Mouse (Mus musculus) kidney, adult 2 months (tissue): ENCODE data around the gene Leo1. TPM values are rescaled to one million over a fixed set of nuclear protein-coding genes. Genes with fewer than 3 reads are reported as not detected.

Source experiments
- DNase-seq: peaks from one replicate; pipeline ENCODE4 v3.0.0; 2021
- H3K27ac ChIP-seq: fragments of 200-500 bp; 2 replicates; pipeline ENCODE4 v1.5.1; 2012; ENCODE audit warnings: low read depth, low read length, control low read depth, inconsistent platforms; ENCODE audit not compliant: insufficient read depth
- H3K27me3 ChIP-seq: fragments of 200-500 bp; replicated peaks from 2 replicates; pipeline ENCODE4 v1.6.1; 2012; ENCODE audit warnings: mild to moderate bottlenecking, moderate library complexity, low read length, inconsistent platforms; ENCODE audit not compliant: control insufficient read depth, insufficient read depth
- H3K36me3 ChIP-seq: fragments of 200-500 bp; 2 replicates; pipeline ENCODE4 v1.6.1; 2012; ENCODE audit warnings: mild to moderate bottlenecking, moderate library complexity, low read length, inconsistent platforms; ENCODE audit not compliant: control insufficient read depth, insufficient read depth
- H3K4me1 ChIP-seq: fragments of 200-500 bp; 2 replicates; pipeline ENCODE4 v1.6.1; 2011; ENCODE audit warnings: low read length; ENCODE audit not compliant: control insufficient read depth, insufficient read depth
- H3K4me3 ChIP-seq: fragments of 200-500 bp; 2 replicates; pipeline ENCODE4 v1.5.1; 2011; ENCODE audit warnings: mild to moderate bottlenecking, low read depth, low read length, control low read depth; ENCODE audit not compliant: insufficient read depth
- CTCF ChIP-seq: fragments of 200-500 bp; conservative IDR thresholded peaks from 2 replicates; pipeline ENCODE4 v1.5.1; 2011; ENCODE audit warnings: low read depth, mild to moderate bottlenecking, control low read depth, low read length, moderate library complexity, mixed read lengths; ENCODE audit not compliant: insufficient read depth, insufficient read length
- POLR2A ChIP-seq: fragments of 200-500 bp; IDR thresholded peaks from one replicate; pipeline ENCODE4 v1.6.1; 2011; ENCODE audit warnings: low read depth, low read length, control low read depth
- WGBS: fragments of 180-500 bp; shearing (Covaris S2); methylation state at CpG from one replicate; pipeline ENCODE4 v1.1.7; 2018; 5-methylcytosine and 5-hydroxymethylcytosine counted together
- polyA plus RNA-seq: library from polyadenylated mRNA; depleted of rRNA; stranded (reverse); fragments of >200 nt; gene quantifications from 2 replicates; pipeline ENCODE4 v1.2.3, GENCODE M21; 2012

The Leo1 gene
- polyA plus RNA-seq, 1 experiment: 3.3 TPM

- DNase-seq: no peak
- Histone ChIP-seq H3K4me1 (peaks cover 2% of the 10 kb centered on the region; the same call in 1 of the 2 replicates), H3K27me3 (no peaks in the 10 kb centered on the region), H3K4me3 (no peak overlapping the region), H3K36me3 (no peaks in the 10 kb centered on the region), H3K27ac (no peak overlapping the region)
- 89% methylated on average over 5 of the region's 5 CpGs for WGBS
- no peak for TF ChIP-seq POLR2A
- no peak for TF ChIP-seq CTCF
Observed at GRCm38 (mm10) chr9:75413206-75413605, 28.1 kb upstream of the Leo1 start.

GRCm38 (mm10) chr9:75414204-75414603, 27.1 kb upstream of the Leo1 start:
- no peak for TF ChIP-seq POLR2A
- Histone ChIP-seq H3K27ac (no peak overlapping the region), H3K4me3 (no peak overlapping the region), H3K27me3 (no peaks in the 10 kb centered on the region), H3K36me3 (no peaks in the 10 kb centered on the region), H3K4me1 (no peaks in the 10 kb centered on the region; the same call in 1 of the 2 replicates)
- no peak for DNase-seq
- 40% methylated on average over 5 of the region's 5 CpGs for WGBS

GRCm38 (mm10) chr9:75422251-75422691, 19.1 kb upstream of the Leo1 start:
- Histone ChIP-seq H3K27ac (no peak overlapping the region), H3K4me3 (no peak overlapping the region), H3K4me1 (no peaks in the 10 kb centered on the region), H3K27me3 (no peaks in the 10 kb centered on the region), H3K36me3 (no peaks in the 10 kb centered on the region)
- 96% methylated on average over 3 of the region's 3 CpGs for WGBS
- no peak for DNase-seq
- TF ChIP-seq CTCF (no peak), POLR2A (no peak)

- TF ChIP-seq CTCF: no peak
- TF ChIP-seq POLR2A: no peak
- 52% methylated on average over 5 of the region's 5 CpGs for WGBS
- no peak overlapping the region for H3K27ac ChIP-seq
- H3K4me3 ChIP-seq: no peak overlapping the region
- peak; percentile 26 for DNase-seq
- H3K27me3 ChIP-seq: no peaks in the 10 kb centered on the region
- no peaks in the 10 kb centered on the region for H3K36me3 ChIP-seq
- H3K4me1 ChIP-seq: no peaks in the 10 kb centered on the region
Observed at GRCm38 (mm10) chr9:75423683-75424082, 17.6 kb upstream of the Leo1 start.

GRCm38 (mm10) chr9:75424358-75425150, 16.8 kb upstream of the Leo1 start:
- no peaks in the 10 kb centered on the region for H3K27me3 ChIP-seq
- no peaks in the 10 kb centered on the region for H3K36me3 ChIP-seq
- no peak for TF ChIP-seq POLR2A
- no peak for TF ChIP-seq CTCF
- WGBS: 61% methylated on average over 6 of the region's 6 CpGs
- no peak overlapping the region for H3K27ac ChIP-seq
- H3K4me3 ChIP-seq: no peak overlapping the region
- peak; percentile 14 for DNase-seq
- no peaks in the 10 kb centered on the region for H3K4me1 ChIP-seq

GRCm38 (mm10) chr9:75425796-75426391, 15.4 kb upstream of the Leo1 start:
- WGBS: 67% methylated on average over 7 of the region's 7 CpGs
- DNase-seq: peak; percentile 34
- no peaks in the 10 kb centered on the region for H3K4me1 ChIP-seq
- H3K4me3 ChIP-seq: no peak overlapping the region
- no peak overlapping the region for H3K27ac ChIP-seq
- H3K27me3 ChIP-seq: no peaks in the 10 kb centered on the region
- H3K36me3 ChIP-seq: no peaks in the 10 kb centered on the region
- no peak for TF ChIP-seq CTCF
- no peak for TF ChIP-seq POLR2A
